Mouse (Mus musculus): ENCODE measurements around the gene Tmem251. TPM values are rescaled to one million over a fixed set of nuclear protein-coding genes. Genes with fewer than 3 reads are reported as not detected.

The Tmem251 gene
- 4.6 and 4.9 TPM in 2 replicates for polyA plus RNA-seq (2021; fragmentation: Nextera tagmentation)
- long read RNA-seq, experiment 1, transcript Tmem251-201 (2 exons, 3,367 nt), result major isoform, 6 of 15 reads
- long read RNA-seq, experiment 1, partial matches to known transcripts, result 0 of 15 reads
- long read RNA-seq, experiment 1, other reads (novel, unspliced or antisense), result 9 of 15 reads
- long read RNA-seq, experiment 2, transcript Tmem251-201 (2 exons, 3,367 nt), result major isoform, 19 of 27 reads
- long read RNA-seq, experiment 2, partial matches to known transcripts, result 0 of 27 reads
- long read RNA-seq, experiment 2, other reads (novel, unspliced or antisense), result 8 of 27 reads

DNA sequence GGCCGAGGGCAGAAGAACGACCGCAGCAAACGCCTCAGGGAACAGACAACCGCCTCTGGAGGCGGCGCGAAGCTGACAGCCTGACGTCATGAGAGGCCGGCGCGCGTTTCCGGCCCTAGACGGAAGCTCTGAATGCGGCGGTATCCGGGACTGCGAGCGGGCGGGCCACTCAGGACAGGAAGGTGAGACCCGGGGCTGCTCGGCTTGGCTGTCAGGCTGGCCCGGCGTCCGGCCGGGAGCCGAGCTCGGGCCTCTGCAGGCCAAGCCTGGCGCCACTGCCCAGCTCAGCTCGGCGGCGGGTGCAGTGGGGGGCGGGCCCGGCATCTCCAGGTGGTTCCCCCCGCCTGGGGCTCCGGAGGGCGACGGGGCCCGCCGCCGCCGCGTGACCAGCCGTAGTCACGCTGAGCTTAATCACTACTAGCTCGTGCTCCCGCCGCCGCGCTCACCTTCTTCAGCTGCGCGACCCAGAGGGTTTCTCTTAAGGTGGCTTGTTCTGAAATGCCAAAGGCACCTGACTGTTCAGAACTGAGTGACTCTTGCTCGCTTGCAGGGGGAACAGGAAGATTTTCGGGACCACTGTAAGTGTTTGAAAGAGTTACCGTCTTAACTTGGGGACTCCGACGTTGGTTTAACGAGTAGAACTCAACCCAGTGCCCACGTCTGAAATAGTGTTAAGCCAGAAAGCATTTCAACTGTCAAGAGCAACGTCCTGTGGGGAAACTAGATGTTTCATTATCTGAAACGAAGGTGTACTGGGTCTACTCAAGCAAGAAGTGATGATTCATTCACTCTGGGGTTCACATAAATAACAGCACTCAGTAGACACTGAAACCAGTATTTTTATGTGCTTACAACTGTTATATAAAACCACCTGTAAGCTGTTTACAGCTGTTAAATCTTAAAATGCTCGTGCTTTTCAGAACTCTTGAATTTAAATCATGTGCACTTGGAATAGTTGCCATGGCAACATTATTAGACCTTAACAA, at the start of gene Tmem251, which contains the start of gene Moap1:
TSS of gene Tmem251 (plus strand) at position 174 of the 986 bp plus-strand sequence.
TSS of gene Moap1 (minus strand) at position 73 of the 986 bp plus-strand sequence.

GRCm38 (mm10) chr12:102704457-102705198, 38.9 kb upstream of the Tmem251 start, which contains the start of gene Itpk1:
Gene Itpk1, minus strand, starts transcription at chr12:102704930.

GRCm38 (mm10) chr12:102757689-102758402, 14.3 kb downstream of the Tmem251 start, which contains the start of the genes Gm28051, Gon7 and Ubr7:
Gene Gm28051, minus strand, starts transcription at chr12:102757765.
Gene Gon7, minus strand, starts transcription at chr12:102757803.
Gene Ubr7, plus strand, starts transcription at chr12:102757967.

DNA sequence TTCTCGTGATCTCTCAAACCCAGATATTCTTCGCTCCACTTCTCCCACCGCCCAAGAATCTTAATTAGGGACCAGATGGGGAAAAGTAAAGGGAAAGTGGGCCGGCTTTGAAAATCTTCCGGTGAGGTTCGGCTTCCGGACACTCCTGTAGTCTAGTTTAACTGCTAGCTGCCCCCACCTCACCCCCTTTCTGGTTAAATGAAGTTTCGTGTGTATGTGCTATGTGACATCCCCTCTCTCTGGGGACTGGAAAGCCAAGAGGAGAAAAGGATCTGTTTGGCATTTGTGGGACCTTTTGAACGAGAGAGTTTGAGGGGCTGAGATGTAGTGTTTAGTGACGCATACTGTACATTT, 14.8 kb downstream of the Tmem251 start, which contains the start of gene Gm20604:
TSS of gene Gm20604 (minus strand) at position 270 of the 354 bp plus-strand sequence.

Other genes with a start within 250 kb of the Tmem251 start
- gene Chga, start 188.8 kb upstream of the Tmem251 start, polyA plus RNA-seq (2021; fragmentation: Nextera tagmentation), result 102 and 109 TPM in 2 replicates
- 34.2 and 37.2 TPM in 2 replicates for gene Itpk1, start 38.8 kb upstream of the Tmem251 start, polyA plus RNA-seq (2021; fragmentation: Nextera tagmentation)
- 37.4 and 44.6 TPM in 2 replicates for gene Moap1, start 101 bp upstream of the Tmem251 start, polyA plus RNA-seq (2021; fragmentation: Nextera tagmentation)
- gene Gm28051, start 14.0 kb downstream of the Tmem251 start, polyA plus RNA-seq (2021; fragmentation: Nextera tagmentation), result not detected in 2 replicates
- 26.0 and 28.4 TPM in 2 replicates for gene Gon7, start 14.0 kb downstream of the Tmem251 start, polyA plus RNA-seq (2021; fragmentation: Nextera tagmentation)
- gene Ubr7, start 14.2 kb downstream of the Tmem251 start, polyA plus RNA-seq (2021; fragmentation: Nextera tagmentation), result 25.7 and 26.7 TPM in 2 replicates
- gene Gm20604, start 14.9 kb downstream of the Tmem251 start, polyA plus RNA-seq (2021; fragmentation: Nextera tagmentation), result 21.4 and 21.9 TPM in 2 replicates
- gene Btbd7, start 134.7 kb downstream of the Tmem251 start, polyA plus RNA-seq (2021; fragmentation: Nextera tagmentation), result 1.4 and 1.5 TPM in 2 replicates
- not detected in 2 replicates for gene Cox8c, start 155.6 kb downstream of the Tmem251 start, polyA plus RNA-seq (2021; fragmentation: Nextera tagmentation)
- 3.6 and 3.9 TPM in 2 replicates for gene Unc79, start 205.1 kb downstream of the Tmem251 start, polyA plus RNA-seq (2021; fragmentation: Nextera tagmentation)

Data from layer of hippocampus, adult 6 months (tissue).